Mouse (Mus musculus) right cerebral cortex, postnatal 25 days (tissue): Measurements from ENCODE around the gene BC067074.
"Not testable (repeated sequence)": the region's sequence is repeated elsewhere in the genome, so short reads cannot be mapped to it uniquely, and the experiment has no call there.

ENCODE experiments used
- DNase-seq: peaks from one replicate; pipeline ENCODE4 v3.0.0; 2022

The BC067074 gene

DNA sequence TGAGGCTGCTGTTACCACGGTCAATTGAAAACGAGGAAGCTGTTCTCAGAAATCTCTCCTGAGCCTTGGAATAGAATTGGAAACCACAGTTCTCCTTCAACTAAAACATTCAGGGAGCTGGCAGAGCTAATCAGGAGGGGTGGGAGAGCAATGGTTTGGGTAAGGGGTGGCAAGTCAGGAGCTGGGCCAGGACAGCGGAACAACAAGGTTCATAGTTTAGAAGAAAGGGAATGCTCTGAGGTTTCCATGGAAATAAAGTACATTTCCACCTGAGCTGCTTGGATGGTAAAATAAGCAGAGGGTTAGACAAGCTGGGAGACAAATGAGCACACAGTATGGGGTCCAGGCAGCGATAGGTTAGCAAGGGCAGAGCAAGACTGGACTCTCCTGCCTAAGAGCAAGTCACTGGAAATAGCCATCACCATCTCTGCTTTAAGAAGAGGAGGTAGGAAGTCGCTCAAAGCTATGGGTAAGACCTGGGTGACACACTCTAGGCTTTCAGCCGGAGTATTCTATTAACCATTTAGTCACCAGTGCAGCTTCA is 86.9 kb downstream of the BC067074 start:
- no peak for DNase-seq

GRCm38 (mm10) chr13:113381710-113382109 is 88.8 kb downstream of the BC067074 start:
- no peak for DNase-seq

DNA sequence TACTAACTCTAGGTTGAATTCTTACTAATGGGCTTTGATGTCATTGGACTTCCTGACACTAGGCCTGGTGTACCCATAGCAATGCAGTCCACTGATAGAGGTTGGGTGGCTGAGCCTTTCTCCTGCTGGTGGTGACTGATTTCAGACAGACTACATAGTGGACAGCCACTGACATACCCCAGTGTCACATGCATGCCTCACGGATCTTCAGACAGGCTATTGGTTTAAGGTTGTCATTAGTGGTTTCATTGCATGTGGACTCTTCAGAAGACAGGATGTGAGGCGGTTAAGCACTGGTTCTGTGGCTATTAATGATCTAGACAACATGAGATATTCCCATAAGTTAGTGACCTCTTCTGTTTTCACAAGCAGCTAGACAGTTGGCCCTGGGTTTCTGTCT is 89.2 kb downstream of the BC067074 start:
- no peak for DNase-seq

- not testable (repeated sequence) for DNase-seq
These were observed 89.8 kb downstream of the BC067074 start for GRCm38 (mm10) chr13:113382770-113383169.

- no peak for DNase-seq
These were observed 100.4 kb downstream of the BC067074 start for GRCm38 (mm10) chr13:113393386-113393785.

- DNase-seq = no peak
These were observed 101.6 kb downstream of the BC067074 start for GRCm38 (mm10) chr13:113394591-113394990.

DNA sequence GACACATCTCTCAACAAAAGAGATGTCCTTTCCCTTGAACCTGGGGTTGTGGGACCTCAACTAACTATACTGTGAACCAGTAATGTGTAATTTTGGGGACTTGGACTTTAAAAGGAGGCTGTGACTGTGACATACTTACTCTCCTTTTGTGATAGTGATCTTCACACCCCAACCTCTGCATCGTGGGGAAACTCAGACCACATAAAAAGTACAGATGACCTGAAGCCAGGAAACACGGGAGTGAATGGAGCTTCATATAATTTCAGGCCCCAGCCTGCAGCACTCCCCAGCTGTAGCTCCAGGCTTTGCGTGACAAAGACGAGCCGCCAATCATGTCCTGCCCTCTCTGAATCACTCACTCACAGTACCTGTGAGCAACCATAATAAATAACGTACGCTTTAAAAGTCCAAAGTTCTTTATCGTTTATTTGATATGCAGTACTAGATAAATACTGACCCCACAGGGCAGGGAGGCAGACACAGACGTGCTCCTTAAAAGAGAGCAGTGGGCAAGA is 104.1 kb downstream of the BC067074 start:
- no peak for DNase-seq

GRCm38 (mm10) chr13:113401373-113402010 is 108.5 kb downstream of the BC067074 start:
- no peak for DNase-seq

DNA sequence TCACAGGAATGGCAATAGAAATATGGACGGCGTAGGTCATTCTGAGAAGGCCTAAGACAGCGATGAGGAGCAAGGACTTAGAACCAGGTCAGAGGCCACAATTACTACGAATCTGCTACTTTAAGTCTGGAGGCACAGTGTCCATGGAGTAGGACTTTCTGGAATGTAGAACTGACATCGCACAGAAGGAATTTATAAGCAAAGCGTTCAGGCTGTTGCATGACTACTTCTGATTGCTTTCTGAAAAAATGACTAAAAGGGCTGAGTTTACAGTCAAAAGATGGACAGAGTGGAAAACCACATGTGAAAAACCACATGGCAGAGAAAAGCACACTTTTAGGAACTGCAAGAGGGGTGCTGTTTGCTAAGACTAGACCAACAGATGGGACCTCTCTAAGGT is 110.7 kb downstream of the BC067074 start:
- no peak for DNase-seq

DNA sequence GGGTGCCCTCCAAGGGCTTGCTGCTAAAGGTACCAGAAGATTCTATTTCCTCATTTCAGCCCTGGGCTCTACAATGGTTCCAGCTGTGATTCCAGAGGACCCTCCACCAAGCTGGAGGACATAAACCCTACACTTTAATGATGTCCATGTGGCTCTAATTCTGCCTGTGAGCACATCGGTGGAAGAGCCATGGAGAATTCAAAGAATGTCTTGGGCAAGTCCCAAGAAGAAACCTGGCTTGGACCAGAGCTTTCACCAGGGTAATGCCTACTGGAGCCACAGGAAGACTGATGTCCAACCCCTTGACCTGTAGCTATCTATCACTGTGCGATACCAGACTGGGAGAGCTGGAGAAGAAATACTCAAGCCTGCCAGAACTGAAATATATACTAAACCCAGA is 111.2 kb downstream of the BC067074 start:
- DNase-seq = no peak

DNA sequence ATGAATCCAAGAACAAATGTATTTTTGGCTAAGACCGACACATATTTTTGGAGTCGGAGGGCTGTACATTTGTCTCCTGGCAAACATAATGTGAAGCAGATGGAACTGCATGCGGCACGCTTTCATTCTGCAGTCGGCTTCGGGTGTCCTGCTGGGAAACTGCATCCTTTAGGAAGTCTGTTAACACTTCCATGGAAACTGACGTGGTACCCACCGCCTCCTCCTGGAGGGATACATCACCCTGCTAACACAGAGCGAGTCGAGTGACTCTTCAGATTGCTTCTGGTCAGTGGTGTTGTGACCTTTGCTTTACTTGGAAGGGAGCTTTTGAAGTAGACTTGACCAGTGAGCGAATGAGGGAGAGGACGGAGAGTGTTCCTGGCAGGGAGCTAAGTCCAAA is 117.0 kb downstream of the BC067074 start:
- DNase-seq = peak; percentile 70

- DNase-seq = no peak
These were observed 122.6 kb downstream of the BC067074 start for GRCm38 (mm10) chr13:113415527-113415926.

GRCm38 (mm10) chr13:113416986-113417385 is 124.0 kb downstream of the BC067074 start:
- no peak for DNase-seq

DNA sequence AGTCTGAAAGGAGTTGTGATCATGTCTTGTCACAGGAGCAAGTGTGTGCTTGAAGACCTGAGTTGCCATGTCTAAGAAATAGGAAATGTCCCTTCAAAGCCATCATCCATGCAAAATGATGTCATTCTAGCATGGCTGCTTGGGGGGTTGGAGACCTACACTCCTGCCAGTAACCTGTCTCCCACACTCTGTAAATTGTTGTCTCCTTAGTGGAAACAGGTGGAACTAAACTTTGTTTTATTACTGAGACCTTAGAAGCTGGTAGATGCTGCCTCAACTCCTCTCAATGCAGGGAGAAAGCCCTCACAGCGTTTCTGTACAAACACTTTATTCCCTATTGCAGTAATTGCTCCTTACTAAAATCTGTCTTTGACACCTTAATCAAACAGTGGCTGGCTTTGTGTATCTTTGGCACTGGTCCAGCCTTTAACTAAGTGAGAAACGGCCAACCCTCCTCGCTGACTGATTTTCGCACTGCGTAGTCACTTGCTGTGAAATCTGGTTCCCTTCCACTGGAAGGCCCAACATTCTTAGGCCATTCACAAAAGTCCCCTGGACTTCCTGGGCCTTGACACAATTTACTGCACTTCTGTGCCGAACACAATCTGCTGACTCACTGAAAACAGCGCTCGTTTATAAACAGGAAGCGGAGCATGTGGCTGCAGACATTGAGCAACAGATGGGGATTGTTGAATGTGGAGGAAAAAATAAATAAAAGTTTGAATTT is 125.0 kb downstream of the BC067074 start:
- DNase-seq = peak; percentile 28

GRCm38 (mm10) chr13:113418632-113419031 is 125.7 kb downstream of the BC067074 start:
- no peak for DNase-seq

DNA sequence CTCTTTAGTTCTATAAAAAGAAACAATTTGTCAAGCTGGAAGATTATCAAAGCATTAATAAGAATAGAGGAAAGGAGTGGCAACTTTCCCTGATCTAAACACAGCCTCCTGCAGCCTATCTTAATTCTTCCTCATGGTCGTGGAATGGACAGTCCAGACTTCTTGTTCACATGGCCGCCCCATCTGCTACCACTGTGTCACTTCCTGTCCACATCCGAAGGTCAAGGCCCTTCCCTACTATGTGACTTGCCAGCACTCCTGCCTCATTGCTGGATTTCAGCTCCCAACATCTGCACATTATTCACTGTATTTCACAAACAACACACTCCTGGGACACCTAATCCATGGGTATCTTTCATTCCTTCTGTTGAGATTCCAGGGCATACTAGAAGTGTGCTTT is 128.5 kb downstream of the BC067074 start:
- DNase-seq = no peak

GRCm38 (mm10) chr13:113423825-113424224 is 130.9 kb downstream of the BC067074 start:
- DNase-seq = no peak

DNA sequence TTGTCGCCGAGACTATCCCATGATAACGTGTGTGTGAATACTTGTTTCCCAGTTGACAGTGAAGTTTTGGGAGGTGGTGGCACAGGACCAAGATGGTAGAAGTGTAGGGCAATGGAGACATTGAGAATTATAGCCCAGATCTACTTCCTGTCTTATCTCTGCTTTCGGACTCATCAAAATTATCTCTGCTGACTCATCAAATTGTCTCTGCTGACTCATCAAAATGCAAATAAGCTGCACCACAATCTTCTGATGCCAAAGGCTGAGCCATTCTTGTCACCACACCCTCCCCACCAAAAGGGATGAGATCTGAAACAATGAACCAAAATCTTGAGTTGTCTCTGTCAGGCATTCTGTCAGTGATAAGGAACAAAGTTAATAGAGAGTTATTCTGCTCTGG is 132.9 kb downstream of the BC067074 start:
- no peak for DNase-seq
